Mouse (Mus musculus) limb, embryonic 14.5 days (tissue): ENCODE results near the gene Arnt. TPM values are rescaled to one million over a fixed set of nuclear protein-coding genes. Genes with fewer than 3 reads are reported as not detected.

ENCODE experiments used
- ATAC-seq: fragments of 200-750 bp; cut with Nextera tagmentation; 2 replicates; pipeline ENCODE4 v1.8.0; 2017; ENCODE audit warnings: low read depth, moderate number of reproducible peaks, moderate TSS enrichment; ENCODE audit not compliant: low FRiP score
- DNase-seq: peaks from one replicate; pipeline ENCODE4 v3.0.0-alpha.2; 2015; ENCODE audit warnings: low spot score
- H3K27ac ChIP-seq: fragments of 300-500 bp; sonication (generic); replicated peaks from 2 replicates; pipeline ENCODE4 v1.5.1; 2014; ENCODE audit warnings: low read depth, mild to moderate bottlenecking, low read length, moderate library complexity, mixed read lengths
- H3K27me3 ChIP-seq: fragments of 300-500 bp; sonication (generic); 2 replicates; pipeline ENCODE4 v1.6.1; 2014; ENCODE audit warnings: low read length, mixed read lengths; ENCODE audit not compliant: control insufficient read depth, insufficient read depth
- H3K36me3 ChIP-seq: fragments of 300-500 bp; sonication (generic); 2 replicates; pipeline ENCODE4 v1.6.1; 2014; ENCODE audit warnings: mild to moderate bottlenecking, low read length, moderate library complexity, mixed read lengths; ENCODE audit not compliant: control insufficient read depth, insufficient read depth
- H3K4me1 ChIP-seq: fragments of 300-500 bp; sonication (generic); 2 replicates; pipeline ENCODE4 v1.6.1; 2014; ENCODE audit warnings: antibody characterized with exemption, low read length, mixed read lengths; ENCODE audit not compliant: control insufficient read depth, insufficient read depth
- H3K4me2 ChIP-seq: fragments of 300-500 bp; sonication (generic); replicated peaks from 2 replicates; pipeline ENCODE4 v1.6.1; 2014; ENCODE audit warnings: low read depth, mild to moderate bottlenecking, low read length, moderate library complexity; ENCODE audit not compliant: severe bottlenecking
- H3K4me3 ChIP-seq: fragments of 300-500 bp; sonication (generic); replicated peaks from 2 replicates; pipeline ENCODE4 v1.5.1; 2014; ENCODE audit warnings: low read length
- H3K9ac ChIP-seq: fragments of 300-500 bp; sonication (generic); 2 replicates; pipeline ENCODE4 v1.6.1; 2014; ENCODE audit warnings: mild to moderate bottlenecking, low read depth, low read length, moderate library complexity; ENCODE audit not compliant: severe bottlenecking
- H3K9me3 ChIP-seq: fragments of 300-500 bp; sonication (generic); 2 replicates; pipeline ENCODE4 v1.6.1; 2016; ENCODE audit warnings: low read length; ENCODE audit not compliant: control insufficient read depth
- POLR2A ChIP-seq: fragments of 200-500 bp; IDR thresholded peaks from 2 replicates; pipeline ENCODE4 v1.8.0; 2012; ENCODE audit warnings: inconsistent platforms, mild to moderate bottlenecking, moderate library complexity, borderline replicate concordance; ENCODE audit not compliant: insufficient read depth, insufficient read length; ENCODE audit errors: extremely low read depth
- WGBS: fragments of 180-500 bp; shearing (Covaris S2); extraction: QIAGEN DNeasy Blood & Tissue Kit; methylation state at CpG from one replicate; pipeline ENCODE4 v1.1.7; 2014; 5-methylcytosine and 5-hydroxymethylcytosine counted together
- polyA plus RNA-seq, 2 experiments: library from polyadenylated mRNA; depleted of rRNA in 1 of 2; stranded (reverse) in 1 of 2; unstranded in 1 of 2; fragments of >200 nt; fragmentation: Nextera tagmentation in 1 of 2; extraction: Ambion mirVana in 1 of 2; gene quantifications; 2 replicates each; pipeline versions ENCODE4 v1.2.1 to v1.2.3; 2012 to 2014

The Arnt gene
- polyA plus RNA-seq, 2 experiments: 37.9 to 57.1 TPM

DNA sequence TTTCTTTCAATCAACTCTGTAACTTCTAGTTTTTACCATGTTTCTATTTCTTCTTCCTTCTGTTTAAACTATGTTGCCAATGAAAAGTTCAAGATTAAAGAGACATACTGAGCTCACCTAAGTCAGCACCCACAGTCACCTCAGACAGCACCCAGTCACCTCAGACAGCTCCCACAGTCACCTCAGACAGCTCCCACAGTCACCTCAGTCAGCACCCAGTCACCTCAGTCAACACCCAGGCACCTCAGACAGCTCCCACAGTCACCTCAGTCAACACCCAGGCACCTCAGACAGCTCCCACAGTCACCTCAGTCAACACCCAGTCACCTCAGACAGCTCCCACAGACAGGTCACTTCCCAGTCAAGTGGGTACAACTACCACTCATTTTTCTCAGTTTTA lies 108.0 kb downstream of the Arnt start:
- no peak overlapping the region for H3K4me3 ChIP-seq

DNA sequence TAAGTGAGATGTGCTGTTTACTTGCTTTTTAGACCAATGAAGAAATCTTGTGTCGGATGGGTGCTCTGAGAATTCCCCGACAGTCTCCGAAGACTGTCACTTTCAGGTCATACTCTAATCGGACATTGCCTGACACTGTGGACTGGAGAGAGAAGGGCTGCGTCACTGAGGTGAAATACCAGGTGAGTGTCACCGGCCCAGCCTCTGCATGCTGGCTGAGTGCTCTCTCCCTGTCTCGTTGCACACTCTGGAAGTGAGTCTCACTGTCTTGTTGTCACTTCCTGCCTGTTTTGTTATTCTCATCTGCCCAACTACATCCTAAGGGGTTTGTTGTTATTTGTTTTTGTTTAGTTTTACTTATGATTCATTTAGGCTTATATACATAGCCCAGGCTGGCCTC lies 108.8 kb downstream of the Arnt start:
- Histone ChIP-seq H3K9me3 (no peaks in the 10 kb centered on the region), H3K9ac (no peak overlapping the region), H3K4me1 (no peaks in the 10 kb centered on the region), H3K36me3 (no peaks in the 10 kb centered on the region), H3K4me2 (no peak overlapping the region), H3K27ac (no peak overlapping the region), H3K27me3 (no peaks in the 10 kb centered on the region), H3K4me3 (no peak overlapping the region)
- 74% methylated on average over 7 of the region's 7 CpGs for WGBS
- TF ChIP-seq POLR2A: no peak
- ATAC-seq: no peak
- no peak for DNase-seq

More for the DNA sequence above, 108.0 kb downstream of the Arnt start:
- Histone ChIP-seq H3K9me3 (no peaks in the 10 kb centered on the region), H3K27me3 (no peaks in the 10 kb centered on the region), H3K36me3 (no peaks in the 10 kb centered on the region), H3K9ac (no peak overlapping the region), H3K27ac (no peak overlapping the region), H3K4me2 (no peak overlapping the region), H3K4me1 (no peaks in the 10 kb centered on the region)
- ATAC-seq (no peak), DNase-seq (no peak)
- TF ChIP-seq POLR2A: no peak

Other genes starting within 250 kb of the Arnt start
- gene Gabpb2, start 216.5 kb upstream of the Arnt start, polyA plus RNA-seq (2012; rRNA removed): 26.2 and 26.4 TPM in 2 replicates
- 9.7 and 11.5 TPM in 2 replicates for gene Gabpb2, start 216.5 kb upstream of the Arnt start, polyA plus RNA-seq (2014; fragmentation: Nextera tagmentation; extraction: Ambion mirVana)
- gene Cdc42se1, start 205.7 kb upstream of the Arnt start, polyA plus RNA-seq (2012; rRNA removed): 76.1 and 93.1 TPM in 2 replicates
- 119 and 126 TPM in 2 replicates for gene Cdc42se1, start 205.7 kb upstream of the Arnt start, polyA plus RNA-seq (2014; fragmentation: Nextera tagmentation; extraction: Ambion mirVana)
- gene Mllt11, start 202.2 kb upstream of the Arnt start, polyA plus RNA-seq (2012; rRNA removed): 38.5 and 42.4 TPM in 2 replicates
- gene Mllt11, start 202.2 kb upstream of the Arnt start, polyA plus RNA-seq (2014; fragmentation: Nextera tagmentation; extraction: Ambion mirVana): 16.7 and 17.4 TPM in 2 replicates
- gene Gm128, start 192.8 kb upstream of the Arnt start, polyA plus RNA-seq (2012; rRNA removed): 0.87 and 0.89 TPM in 2 replicates
- 0.50 and 0.63 TPM in 2 replicates for gene Gm128, start 192.8 kb upstream of the Arnt start, polyA plus RNA-seq (2014; fragmentation: Nextera tagmentation; extraction: Ambion mirVana)
- gene Bnipl, start 183.2 kb upstream of the Arnt start, polyA plus RNA-seq (2012; rRNA removed): 6.8 and 12.0 TPM in 2 replicates
- 11.7 and 13.3 TPM in 2 replicates for gene Bnipl, start 183.2 kb upstream of the Arnt start, polyA plus RNA-seq (2014; fragmentation: Nextera tagmentation; extraction: Ambion mirVana)
- gene Mindy1, start 153.0 kb upstream of the Arnt start, polyA plus RNA-seq (2012; rRNA removed): 45.8 and 57.9 TPM in 2 replicates
- 45.6 and 47.5 TPM in 2 replicates for gene Mindy1, start 153.0 kb upstream of the Arnt start, polyA plus RNA-seq (2014; fragmentation: Nextera tagmentation; extraction: Ambion mirVana)
- 31.5 and 38.0 TPM in 2 replicates for gene Prune1, start 152.3 kb upstream of the Arnt start, polyA plus RNA-seq (2012; rRNA removed)
- 21.8 and 24.0 TPM in 2 replicates for gene Prune1, start 152.3 kb upstream of the Arnt start, polyA plus RNA-seq (2014; fragmentation: Nextera tagmentation; extraction: Ambion mirVana)
- gene Anxa9, start 127.2 kb upstream of the Arnt start, polyA plus RNA-seq (2012; rRNA removed): 3.8 and 4.7 TPM in 2 replicates
- 4.7 and 4.9 TPM in 2 replicates for gene Anxa9, start 127.2 kb upstream of the Arnt start, polyA plus RNA-seq (2014; fragmentation: Nextera tagmentation; extraction: Ambion mirVana)
- 183 TPM in 2 replicates for gene Cers2, start 119.6 kb upstream of the Arnt start, polyA plus RNA-seq (2012; rRNA removed)
- gene Cers2, start 119.6 kb upstream of the Arnt start, polyA plus RNA-seq (2014; fragmentation: Nextera tagmentation; extraction: Ambion mirVana): 140 and 155 TPM in 2 replicates
- 56.2 and 57.9 TPM in 2 replicates for gene Setdb1, start 77.2 kb upstream of the Arnt start, polyA plus RNA-seq (2012; rRNA removed)
- 44.2 and 51.7 TPM in 2 replicates for gene Setdb1, start 77.2 kb upstream of the Arnt start, polyA plus RNA-seq (2014; fragmentation: Nextera tagmentation; extraction: Ambion mirVana)
- gene 4930558C23Rik, start 31.5 kb upstream of the Arnt start, polyA plus RNA-seq (2012; rRNA removed): 0.18 TPM in 1 of 2 replicates, not detected in the other
- gene 4930558C23Rik, start 31.5 kb upstream of the Arnt start, polyA plus RNA-seq (2014; fragmentation: Nextera tagmentation; extraction: Ambion mirVana): not detected in 2 replicates
- 53.2 and 65.1 TPM in 2 replicates for gene Ctsk, start 64.9 kb downstream of the Arnt start, polyA plus RNA-seq (2012; rRNA removed)
- 82.1 and 103 TPM in 2 replicates for gene Ctsk, start 64.9 kb downstream of the Arnt start, polyA plus RNA-seq (2014; fragmentation: Nextera tagmentation; extraction: Ambion mirVana)
- 10.9 and 14.2 TPM in 2 replicates for gene Ctss, start 92.4 kb downstream of the Arnt start, polyA plus RNA-seq (2012; rRNA removed)
- gene Ctss, start 92.4 kb downstream of the Arnt start, polyA plus RNA-seq (2014; fragmentation: Nextera tagmentation; extraction: Ambion mirVana): 23.6 and 24.3 TPM in 2 replicates
- not detected in 2 replicates for gene Hormad1, start 125.3 kb downstream of the Arnt start, polyA plus RNA-seq (2012; rRNA removed)
- gene Hormad1, start 125.3 kb downstream of the Arnt start, polyA plus RNA-seq (2014; fragmentation: Nextera tagmentation; extraction: Ambion mirVana): not detected in 2 replicates
- gene Golph3l, start 154.5 kb downstream of the Arnt start, polyA plus RNA-seq (2012; rRNA removed): 19.0 and 23.8 TPM in 2 replicates
- 32.2 and 34.7 TPM in 2 replicates for gene Golph3l, start 154.5 kb downstream of the Arnt start, polyA plus RNA-seq (2014; fragmentation: Nextera tagmentation; extraction: Ambion mirVana)
- gene Ensa, start 190.6 kb downstream of the Arnt start, polyA plus RNA-seq (2012; rRNA removed): 32.6 and 43.4 TPM in 2 replicates
- gene Ensa, start 190.6 kb downstream of the Arnt start, polyA plus RNA-seq (2014; fragmentation: Nextera tagmentation; extraction: Ambion mirVana): 67.8 and 74.7 TPM in 2 replicates
- gene Mcl1, start 224.4 kb downstream of the Arnt start, polyA plus RNA-seq (2012; rRNA removed): 64.5 and 72.1 TPM in 2 replicates
- gene Mcl1, start 224.4 kb downstream of the Arnt start, polyA plus RNA-seq (2014; fragmentation: Nextera tagmentation; extraction: Ambion mirVana): 67.8 and 73.5 TPM in 2 replicates